Comparison of ENCODE assay signal across 11 mouse cellular contexts in the genomic region with DNA sequence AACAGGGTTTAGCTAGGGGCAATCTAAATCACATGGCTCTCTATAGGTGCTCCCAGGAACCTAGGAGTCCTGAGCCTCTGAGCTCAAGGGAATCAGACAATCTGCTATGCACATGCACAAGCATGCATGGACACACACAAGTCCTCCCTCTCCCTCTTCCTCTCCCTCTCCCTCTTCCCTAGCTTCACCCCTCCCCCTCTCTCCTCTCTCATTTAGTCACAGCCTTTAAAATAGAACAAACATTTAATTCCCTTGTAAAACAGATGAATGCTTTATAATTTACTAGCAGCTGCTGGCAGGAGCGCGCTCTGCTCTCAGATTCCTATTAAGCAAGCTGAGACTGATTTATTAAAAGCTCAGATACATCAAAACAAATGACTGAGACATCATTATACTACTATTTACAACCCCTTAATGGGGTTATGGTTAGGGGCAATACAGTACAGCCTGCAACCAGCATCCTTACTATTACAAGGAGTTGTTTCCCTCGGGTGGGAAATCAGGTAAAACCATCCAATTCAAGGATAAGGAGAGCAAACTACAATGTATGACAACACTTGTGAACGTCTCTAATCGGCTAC.
DNase-seq lines count a peak whose midpoint lies in the region; ATAC-seq and TF ChIP-seq lines count a peak whose summit lies in the region.
"Had no signal": no experiment of that assay in that cellular context is flagged by ENCODE, and none has a peak within 500 bp of the region (broad histone marks: within the 10 kb centered on the region; RNA-seq: fewer than 3 reads in every experiment).

No protein-coding gene starts in this region.

- WGBS in kidney, embryonic 15.5 days, result 30% methylated on average over 5 of the region's 5 CpGs
- WGBS in lung, embryonic 16.5 days, result 44% methylated on average over 5 of the region's 5 CpGs
- whole genome bisulfite sequencing in lung, adult 2 months, result 72% methylated on average over 5 of the region's 5 CpGs
- 45% methylated on average over 5 of the region's 5 CpGs for WGBS in forebrain, postnatal 0 days
- 21% methylated on average over 5 of the region's 5 CpGs for WGBS in neural tube, embryonic 15.5 days

- H3K27me3 ChIP-seq in kidney, embryonic 15.5 days, result no peaks in the 10 kb centered on the region
- no peaks in the 10 kb centered on the region for H3K27me3 ChIP-seq in lung, embryonic 16.5 days (ENCODE audit: control insufficient read depth, insufficient read depth, low read depth, low read length)
- H3K27me3 ChIP-seq in forebrain, postnatal 0 days (ENCODE audit: insufficient read depth, low read length), result no peaks in the 10 kb centered on the region
- no peaks in the 10 kb centered on the region for H3K27me3 ChIP-seq in neural tube, embryonic 15.5 days (replicated peaks)
- H3K27me3 ChIP-seq: embryonic facial prominence, embryonic 15.5 days; liver, embryonic 13.5 days had no signal

- TF ChIP-seq POLR2A in lung, adult 2 months (IDR thresholded peaks at IDR 0.05; ENCODE audit: borderline replicate concordance, extremely low read depth, low read depth, low read length), result no peak

- H3K36me3 ChIP-seq in kidney, embryonic 15.5 days, result no peaks in the 10 kb centered on the region
- H3K36me3 ChIP-seq in lung, embryonic 16.5 days (ENCODE audit: control insufficient read depth, insufficient read depth, low read length), result no peaks in the 10 kb centered on the region
- no peaks in the 10 kb centered on the region for H3K36me3 ChIP-seq in forebrain, postnatal 0 days (ENCODE audit: insufficient read depth)
- H3K36me3 ChIP-seq in neural tube, embryonic 15.5 days, result no peaks in the 10 kb centered on the region
- H3K36me3 ChIP-seq: embryonic facial prominence, embryonic 15.5 days; liver, embryonic 13.5 days had no signal

- TF ChIP-seq CTCF in lung, adult 2 months (IDR thresholded peaks at IDR 0.05; ENCODE audit: insufficient read depth, low read length), result no peak
- TF ChIP-seq CTCF in forebrain, postnatal 0 days (IDR thresholded peaks at IDR 0.05; ENCODE audit: low read depth), result no peak

- H3K4me3 ChIP-seq in kidney, embryonic 15.5 days (replicated peaks), result no peak overlapping the region
- H3K4me3 ChIP-seq in lung, embryonic 16.5 days (ENCODE audit: low read length), result no peak overlapping the region
- no peak overlapping the region for H3K4me3 ChIP-seq in lung, adult 2 months (replicated peaks; ENCODE audit: extremely low read depth, low read depth, low read length)
- no peak overlapping the region for H3K4me3 ChIP-seq in forebrain, postnatal 0 days (ENCODE audit: low read depth, low read length)
- H3K4me3 ChIP-seq in neural tube, embryonic 15.5 days (replicated peaks), result no peak overlapping the region
- H3K4me3 ChIP-seq: embryonic facial prominence, embryonic 15.5 days; liver, embryonic 13.5 days had no signal

- no peak for DNase-seq in kidney, adult 9 months
- DNase-seq in lung, adult 2 months, result no peak
- DNase-seq in forebrain, postnatal 0 days, result peak; percentile 26
- DNase-seq in right cerebral cortex, postnatal 14 days, result no peak
- DNase-seq: cerebellum, adult 11 months; liver, embryonic 13.5 days; thymus, adult 18-20 months had no signal

- no peaks in the 10 kb centered on the region for H3K9me3 ChIP-seq in kidney, embryonic 15.5 days (replicated peaks)
- H3K9me3 ChIP-seq in lung, embryonic 16.5 days (ENCODE audit: control insufficient read depth, low read length), result no peaks in the 10 kb centered on the region
- no peaks in the 10 kb centered on the region for H3K9me3 ChIP-seq in forebrain, postnatal 0 days (ENCODE audit: low read length)
- H3K9me3 ChIP-seq in neural tube, embryonic 15.5 days (replicated peaks), result no peaks in the 10 kb centered on the region
- H3K9me3 ChIP-seq: embryonic facial prominence, embryonic 15.5 days; liver, embryonic 13.5 days had no signal

- H3K4me1 ChIP-seq in kidney, embryonic 15.5 days, result peaks cover 31% of the 10 kb centered on the region
- H3K4me1 ChIP-seq in lung, embryonic 16.5 days (replicated peaks; ENCODE audit: control insufficient read depth, insufficient read depth, low read length), result peaks cover 2% of the 10 kb centered on the region; the same call in 1 of the 2 replicates
- no peaks in the 10 kb centered on the region for H3K4me1 ChIP-seq in lung, adult 2 months (ENCODE audit: control insufficient read depth, insufficient read depth, low read length)
- peaks cover 4% of the 10 kb centered on the region; the same call in 1 of the 2 replicates for H3K4me1 ChIP-seq in forebrain, postnatal 0 days (ENCODE audit: insufficient read depth)
- peaks cover 24% of the 10 kb centered on the region for H3K4me1 ChIP-seq in neural tube, embryonic 15.5 days

- no peak overlapping the region for H3K4me2 ChIP-seq in kidney, embryonic 15.5 days
- no peak overlapping the region for H3K4me2 ChIP-seq in lung, embryonic 16.5 days (ENCODE audit: low read depth, low read length)
- H3K4me2 ChIP-seq in forebrain, postnatal 0 days (ENCODE audit: low read depth), result no peak overlapping the region
- H3K4me2 ChIP-seq in neural tube, embryonic 15.5 days, result no peak overlapping the region
- H3K4me2 ChIP-seq: embryonic facial prominence, embryonic 15.5 days; liver, embryonic 13.5 days had no signal

- H3K27ac ChIP-seq in kidney, embryonic 15.5 days, result 0 out of 2 replicates have a peak overlapping the region, but pooled peaks have one; percentile 24
- H3K27ac ChIP-seq in lung, embryonic 16.5 days (ENCODE audit: low read length), result no peak overlapping the region
- H3K27ac ChIP-seq in forebrain, postnatal 0 days (ENCODE audit: low read depth, low read length), result no peak overlapping the region
- no peak overlapping the region for H3K27ac ChIP-seq in neural tube, embryonic 15.5 days (replicated peaks)
- H3K27ac ChIP-seq: embryonic facial prominence, embryonic 15.5 days; liver, embryonic 13.5 days had no signal

- ATAC-seq in kidney, embryonic 15.5 days (replicated peaks; ENCODE audit: low FRiP score), result peak; percentile 82
- peak; percentile 49; the same call in 1 of the 2 replicates for ATAC-seq in lung, embryonic 16.5 days (ENCODE audit: low read depth)
- ATAC-seq in forebrain, postnatal 0 days, result peak; percentile 16; the same call in 1 of the 2 replicates
- peak; percentile 11; the same call in 1 of the 2 replicates for ATAC-seq in neural tube, embryonic 15.5 days (ENCODE audit: low FRiP score)

- H3K9ac ChIP-seq in kidney, embryonic 15.5 days, result no peak overlapping the region
- H3K9ac ChIP-seq in lung, embryonic 16.5 days (ENCODE audit: low read length), result no peak overlapping the region
- no peak overlapping the region for H3K9ac ChIP-seq in forebrain, postnatal 0 days
- no peak overlapping the region for H3K9ac ChIP-seq in neural tube, embryonic 15.5 days (replicated peaks)
- H3K9ac ChIP-seq: embryonic facial prominence, embryonic 15.5 days; liver, embryonic 13.5 days had no signal

Comparison
In these comparisons a context has a peak if more than half of its experiments do, and no peak if none do; other contexts are left out.
1. ATAC-seq: peak in every context shown above with its lines; median percentile 82 in kidney, embryonic 15.5 days; 49 in lung, embryonic 16.5 days; 16 in forebrain, postnatal 0 days; 11 in neural tube, embryonic 15.5 days.